ENCODE assay signal across 21 mouse cellular contexts in the genomic region with DNA sequence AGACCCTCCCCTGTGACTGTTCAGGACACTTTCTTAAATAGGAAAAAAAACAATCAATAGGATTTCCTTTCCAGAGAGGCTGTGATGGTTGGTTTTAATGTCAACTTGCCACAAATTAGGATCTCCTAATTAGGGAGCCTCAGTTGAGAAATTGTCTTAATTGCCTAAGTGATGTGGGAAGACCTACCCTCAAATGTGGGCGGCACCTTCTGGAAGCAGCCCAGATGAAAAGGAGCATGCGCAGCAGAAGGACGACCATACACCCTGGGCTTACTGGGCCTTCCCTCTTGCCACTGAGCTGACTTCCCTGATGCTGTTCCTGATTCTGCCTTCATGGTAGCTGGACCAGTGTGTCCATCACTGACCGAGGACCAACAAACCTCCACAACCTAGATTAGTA.
"Had no signal": no experiment of that assay in that cellular context is flagged by ENCODE, and none has a peak within 500 bp of the region (broad histone marks: within the 10 kb centered on the region; RNA-seq: fewer than 3 reads in every experiment).

No protein-coding gene starts in this region.

- H3K27me3 ChIP-seq: heart, embryonic 12.5 days; hindbrain, embryonic 12.5 days; intestine, embryonic 15.5 days; limb, embryonic 13.5 days; limb, embryonic 15.5 days; liver, embryonic 12.5 days had no signal

- H3K9me3 ChIP-seq: heart, embryonic 12.5 days; hindbrain, embryonic 10.5 days; hindbrain, embryonic 12.5 days; intestine, embryonic 15.5 days; limb, embryonic 13.5 days; limb, embryonic 15.5 days; liver, embryonic 12.5 days had no signal

- DNase-seq: gastrocnemius, postnatal 14 days; gastrocnemius, postnatal 36 days; heart, adult 2 months; heart, postnatal 10 days; heart, postnatal 4 days; kidney, postnatal 10 days; kidney, postnatal 4 days; left cerebral cortex, postnatal 4 days had no signal

- H3K4me1 ChIP-seq: hindbrain, embryonic 12.5 days; intestine, embryonic 15.5 days; limb, embryonic 15.5 days; liver, embryonic 12.5 days had no signal

- H3K36me3 ChIP-seq: heart, embryonic 12.5 days; hindbrain, embryonic 10.5 days; hindbrain, embryonic 12.5 days; intestine, embryonic 15.5 days; limb, embryonic 13.5 days; limb, embryonic 15.5 days; liver, embryonic 12.5 days had no signal

- H3K27ac ChIP-seq: heart, adult 2 months; hindbrain, embryonic 10.5 days; hindbrain, embryonic 12.5 days; hindbrain, embryonic 14.5 days; intestine, embryonic 15.5 days; layer of hippocampus, adult 2 months; left cerebral cortex, adult 2 months; limb, embryonic 13.5 days; limb, embryonic 15.5 days; liver, embryonic 12.5 days had no signal

- ATAC-seq: hindbrain, embryonic 16.5 days; inflammation-experienced regulatory T-cells, adult 6 months; intestine, embryonic 15.5 days; intestine, postnatal 0 days; liver, embryonic 12.5 days had no signal

- H3K9ac ChIP-seq: heart, embryonic 12.5 days; hindbrain, embryonic 12.5 days; hindbrain, embryonic 14.5 days; intestine, embryonic 15.5 days; limb, embryonic 13.5 days; limb, embryonic 15.5 days; liver, embryonic 12.5 days had no signal

- H3K4me3 ChIP-seq: heart, adult 2 months; heart, embryonic 12.5 days; hindbrain, embryonic 10.5 days; hindbrain, embryonic 12.5 days; intestine, embryonic 15.5 days; layer of hippocampus, adult 2 months; left cerebral cortex, adult 2 months; limb, embryonic 13.5 days; limb, embryonic 15.5 days; liver, embryonic 12.5 days had no signal

- H3K4me2 ChIP-seq: heart, embryonic 12.5 days; hindbrain, embryonic 12.5 days; hindbrain, embryonic 14.5 days; intestine, embryonic 15.5 days; limb, embryonic 13.5 days; limb, embryonic 15.5 days; liver, embryonic 12.5 days had no signal
